Mouse (Mus musculus) hindbrain, embryonic 15.5 days (tissue): ENCODE measurements around the gene Trpv2. TPM values are rescaled to one million over a fixed set of nuclear protein-coding genes. Genes with fewer than 3 reads are reported as not detected.

Experiments
- ATAC-seq: fragments of 200-750 bp; cut with Nextera tagmentation; 2 replicates; pipeline ENCODE4 v1.8.0; 2017; ENCODE audit warnings: low read depth, moderate number of reproducible peaks, moderate TSS enrichment; ENCODE audit not compliant: low FRiP score
- H3K27ac ChIP-seq: fragments of 300-500 bp; sonication (generic); replicated peaks from 2 replicates; pipeline ENCODE4 v1.5.1; 2015; ENCODE audit warnings: mild to moderate bottlenecking, inconsistent platforms
- H3K27me3 ChIP-seq: fragments of 300-500 bp; sonication (generic); 2 replicates; pipeline ENCODE4 v1.6.1; 2015; ENCODE audit warnings: control low read depth, inconsistent platforms
- H3K36me3 ChIP-seq: fragments of 300-500 bp; sonication (generic); 2 replicates; pipeline ENCODE4 v1.6.1; 2015; ENCODE audit warnings: control low read depth, inconsistent platforms
- H3K4me1 ChIP-seq: fragments of 300-500 bp; sonication (generic); replicated peaks from 2 replicates; pipeline ENCODE4 v1.6.1; 2015; ENCODE audit warnings: control low read depth, inconsistent platforms
- H3K4me2 ChIP-seq: fragments of 300-500 bp; sonication (generic); 2 replicates; pipeline ENCODE4 v1.6.1; 2015; ENCODE audit warnings: moderate library complexity, mild to moderate bottlenecking, inconsistent platforms
- H3K4me3 ChIP-seq: fragments of 300-500 bp; sonication (generic); 2 replicates; pipeline ENCODE4 v1.5.1; 2015; ENCODE audit warnings: mild to moderate bottlenecking, inconsistent platforms
- H3K9ac ChIP-seq: fragments of 300-500 bp; sonication (generic); 2 replicates; pipeline ENCODE4 v1.6.1; 2015; ENCODE audit warnings: inconsistent platforms
- H3K9me3 ChIP-seq: fragments of 300-500 bp; sonication (generic); 2 replicates; pipeline ENCODE4 v1.6.1; 2016; ENCODE audit warnings: control low read depth, inconsistent platforms
- WGBS: fragments of 180-500 bp; shearing (Covaris S2); methylation state at CpG from one replicate; pipeline ENCODE4 v1.1.7; 2015; 5-methylcytosine and 5-hydroxymethylcytosine counted together
- polyA plus RNA-seq: library from polyadenylated mRNA; unstranded; fragments of >200 nt; fragmentation: Nextera tagmentation; extraction: Ambion mirVana; gene quantifications from 2 replicates; pipeline ENCODE4 v1.2.1, GENCODE M21; 2015

Trpv2 gene
- polyA plus RNA-seq: 30.9 and 31.2 TPM in 2 replicates

DNA sequence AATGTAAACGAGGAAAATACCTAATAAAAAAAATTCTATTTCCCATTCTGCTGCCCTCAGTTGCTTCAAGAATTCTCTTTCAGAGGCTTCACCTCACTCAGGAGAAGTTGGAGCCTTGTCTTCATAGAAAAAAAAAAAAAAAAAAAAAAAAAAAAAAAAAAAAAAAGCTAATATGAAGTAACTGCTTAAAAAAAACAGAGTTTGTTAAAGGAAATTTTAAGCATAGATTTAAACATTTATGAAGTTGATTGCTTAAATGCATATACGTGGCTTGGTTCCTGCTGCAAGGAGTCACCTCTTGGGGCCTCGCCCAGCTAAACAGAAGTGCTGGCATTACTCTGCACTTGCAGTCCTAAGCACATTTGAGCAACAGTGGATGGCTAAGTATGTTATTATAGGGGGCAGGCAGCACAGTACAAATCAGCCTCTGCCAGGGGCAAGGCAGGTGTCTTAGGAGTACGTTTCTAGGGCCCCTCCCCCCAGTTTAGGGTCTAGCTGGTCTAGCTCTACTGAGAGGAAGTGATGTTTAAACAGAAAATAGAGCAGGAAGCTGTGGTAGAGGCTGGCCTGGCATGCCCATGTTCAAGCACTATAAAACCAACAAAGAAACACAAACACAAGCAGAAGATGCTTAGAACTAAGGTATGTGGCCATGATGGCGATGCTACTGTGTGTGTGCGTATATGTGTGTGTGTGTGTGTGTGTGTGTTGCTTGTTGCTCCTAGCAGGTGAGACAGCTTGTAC, at the start of gene Trpv2:
Gene Trpv2 (plus strand): TSS at position 528 of the 744 bp plus-strand sequence.
- peak within 1 kb of the TSS; percentile 81 for H3K27ac ChIP-seq

DNA sequence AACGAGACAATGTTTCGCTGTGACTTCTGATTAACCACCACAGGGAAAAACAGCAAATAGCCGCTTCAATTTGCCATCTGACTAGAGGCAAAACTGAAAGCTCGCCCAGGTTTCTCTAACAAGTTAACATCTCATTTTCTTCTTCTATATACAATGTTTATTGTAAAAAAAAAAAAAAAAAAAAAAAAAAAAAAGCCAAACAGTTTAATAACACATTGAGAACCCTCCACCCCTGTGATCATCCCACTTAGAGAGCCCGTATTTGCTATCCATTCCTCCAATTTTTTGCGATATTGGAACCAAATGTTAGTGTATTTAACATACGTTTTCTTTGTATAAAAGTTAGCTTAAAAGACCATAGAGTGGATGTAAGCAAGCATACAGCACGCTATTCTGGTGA, 37.2 kb upstream of the Trpv2 start:
- Histone ChIP-seq H3K9ac (0 out of 2 replicates have a peak overlapping the region, but pooled peaks have one; percentile 0), H3K4me2 (peak overlapping the region; percentile 86), H3K9me3 (no peaks in the 10 kb centered on the region), H3K27ac (no peak overlapping the region), H3K27me3 (no peaks in the 10 kb centered on the region), H3K4me3 (peak overlapping the region; percentile 78; the same call in 1 of the 2 replicates), H3K36me3 (peaks cover 11% of the 10 kb centered on the region; the same call in 1 of the 2 replicates), H3K4me1 (peaks cover 20% of the 10 kb centered on the region)
- 82% methylated on average over 8 of the region's 8 CpGs for WGBS
- no peak for ATAC-seq

More for the DNA sequence above, at the start of gene Trpv2:
- no peaks in the 10 kb centered on the region for H3K27me3 ChIP-seq
- peak within 1 kb of the TSS; percentile 63 for H3K4me3 ChIP-seq
- H3K4me2 ChIP-seq: peak within 1 kb of the TSS; percentile 98
- no peak for ATAC-seq
- H3K9ac ChIP-seq: no peak within 1 kb of the TSS; the same call in 1 of the 2 replicates
- 85% methylated on average over 6 of the region's 6 CpGs for WGBS
- H3K36me3 ChIP-seq: no peaks in the 10 kb centered on the region
- H3K9me3 ChIP-seq: no peaks in the 10 kb centered on the region
- peaks cover 15% of the 10 kb centered on the region for H3K4me1 ChIP-seq

DNA sequence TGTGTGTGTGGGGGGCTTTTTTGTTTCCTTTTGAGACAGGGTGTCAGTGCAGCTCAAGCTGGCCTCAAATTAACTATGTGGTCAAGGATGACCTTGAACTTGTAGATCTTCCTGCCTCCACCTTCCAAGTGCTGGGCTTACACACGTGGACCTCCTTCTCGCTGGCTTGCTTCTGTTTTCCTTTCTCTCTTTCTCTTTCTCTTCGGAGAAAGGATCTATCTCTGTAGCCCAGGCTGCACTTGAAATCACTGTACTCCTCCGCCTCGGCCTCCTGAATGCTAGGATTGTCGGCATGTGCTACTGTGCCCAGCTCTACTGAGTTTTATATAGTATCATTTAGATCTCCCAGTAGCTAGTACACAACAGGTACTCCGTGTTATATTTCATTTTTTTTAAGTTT, 36.7 kb upstream of the Trpv2 start:
- Histone ChIP-seq H3K4me3 (peak overlapping the region; percentile 78), H3K27me3 (no peaks in the 10 kb centered on the region), H3K36me3 (peaks cover 6% of the 10 kb centered on the region; the same call in 1 of the 2 replicates), H3K4me1 (peaks cover 20% of the 10 kb centered on the region), H3K27ac (no peak overlapping the region), H3K9me3 (no peaks in the 10 kb centered on the region), H3K9ac (0 out of 2 replicates have a peak overlapping the region, but pooled peaks have one; percentile 0), H3K4me2 (peak overlapping the region; percentile 86)
- WGBS: 18% methylated on average over 7 of the region's 7 CpGs
- ATAC-seq: no peak

DNA sequence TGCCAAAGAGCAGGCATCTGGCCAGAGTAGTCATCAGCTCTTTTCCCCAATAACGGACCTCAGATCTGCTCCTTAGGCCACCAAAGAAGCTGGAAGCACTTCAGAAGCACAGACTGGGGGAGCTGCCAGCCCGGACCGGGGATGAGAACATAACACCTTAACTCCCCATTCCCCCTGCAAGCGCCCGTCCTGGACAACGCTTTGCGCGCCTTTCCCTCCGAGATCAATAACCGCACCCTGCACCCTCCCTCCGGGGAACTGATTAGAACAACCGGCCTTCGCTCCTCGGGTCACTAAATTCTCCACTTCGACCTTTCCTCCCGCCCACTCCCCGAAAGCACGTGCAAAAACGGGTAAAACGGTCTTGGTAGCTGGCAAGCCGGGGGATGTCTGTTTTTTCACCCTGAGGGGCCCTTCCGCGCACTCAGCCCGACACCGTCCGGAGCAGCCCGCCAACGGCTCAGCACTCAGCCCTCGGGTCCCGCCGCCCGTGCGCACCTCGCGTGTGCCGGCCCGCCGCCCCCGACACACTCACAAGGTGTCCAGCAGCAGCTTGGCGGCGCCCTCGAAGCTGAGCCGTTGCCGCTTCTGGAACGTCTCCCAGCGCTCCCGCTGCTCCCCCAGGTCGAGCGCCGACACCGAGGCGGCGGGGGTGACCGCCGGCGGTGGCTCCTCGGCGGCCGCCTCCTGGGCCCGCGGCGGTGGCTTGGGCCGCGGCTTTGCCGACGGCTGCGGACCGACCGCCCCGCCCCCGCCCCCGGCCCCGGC, 35.8 kb upstream of the Trpv2 start:
- H3K4me1 ChIP-seq: peaks cover 20% of the 10 kb centered on the region
- H3K4me2 ChIP-seq: peak overlapping the region; percentile 86
- ATAC-seq: peak; percentile 85
- H3K27me3 ChIP-seq: no peaks in the 10 kb centered on the region
- H3K9me3 ChIP-seq: no peaks in the 10 kb centered on the region
- peak overlapping the region; percentile 78 for H3K27ac ChIP-seq
- peak overlapping the region; percentile 78 for H3K9ac ChIP-seq
- H3K4me3 ChIP-seq: peak overlapping the region; percentile 78
- peaks cover 3% of the 10 kb centered on the region; the same call in 1 of the 2 replicates for H3K36me3 ChIP-seq
- WGBS: under 1% methylated on average over 71 of the region's 73 CpGs

DNA sequence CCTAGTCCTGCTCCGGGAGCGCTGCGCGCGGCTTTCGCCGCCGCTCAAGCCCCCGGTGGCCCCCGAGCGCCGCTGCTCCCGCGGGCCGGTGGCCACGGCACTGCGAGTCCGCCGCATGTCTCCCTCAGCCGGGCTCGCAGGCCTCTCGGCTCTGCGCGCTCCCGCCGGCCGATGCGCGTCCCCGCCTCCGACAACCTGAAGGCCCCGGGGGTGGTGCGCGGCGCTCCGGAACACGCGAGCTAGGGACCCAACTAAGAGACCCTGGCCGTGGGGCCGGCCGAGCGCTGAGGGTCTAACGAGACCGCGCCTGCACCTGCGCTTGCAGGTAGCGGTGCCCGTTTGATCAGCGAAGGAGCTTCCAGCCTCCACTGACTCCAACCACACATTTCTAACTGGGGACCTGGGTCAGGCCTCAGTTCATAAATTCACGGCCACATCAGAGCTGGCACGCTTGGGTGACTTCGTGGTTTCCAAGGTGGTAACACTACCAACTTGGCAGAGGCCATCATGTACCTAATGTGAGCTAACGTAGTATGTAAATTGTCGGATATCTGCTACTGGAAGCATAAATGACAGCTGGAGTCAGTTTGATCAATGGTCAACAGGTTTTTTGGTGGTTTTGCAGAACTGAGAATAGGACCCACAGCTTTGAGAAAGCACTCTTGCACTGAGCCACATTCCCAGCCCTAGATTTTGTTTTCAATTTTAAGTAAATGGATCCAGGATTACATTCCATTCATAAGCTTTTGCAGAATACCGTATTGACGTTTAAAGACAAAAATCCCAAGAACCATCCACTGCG, 35.0 kb upstream of the Trpv2 start, which contains the start of gene Cenpv:
Gene Cenpv (minus strand): TSS at position 173 of the 802 bp plus-strand sequence.
- Histone ChIP-seq H3K27ac (peak within 1 kb of the TSS; percentile 78), H3K9ac (peak within 1 kb of the TSS; percentile 78), H3K27me3 (no peaks in the 10 kb centered on the region), H3K4me3 (peak within 1 kb of the TSS; percentile 78), H3K4me2 (peak within 1 kb of the TSS; percentile 86), H3K36me3 (no peaks in the 10 kb centered on the region), H3K4me1 (peaks cover 20% of the 10 kb centered on the region), H3K9me3 (no peaks in the 10 kb centered on the region)
- ATAC-seq: peak; percentile 84
- 5% methylated on average over 53 of the region's 57 CpGs for WGBS

DNA sequence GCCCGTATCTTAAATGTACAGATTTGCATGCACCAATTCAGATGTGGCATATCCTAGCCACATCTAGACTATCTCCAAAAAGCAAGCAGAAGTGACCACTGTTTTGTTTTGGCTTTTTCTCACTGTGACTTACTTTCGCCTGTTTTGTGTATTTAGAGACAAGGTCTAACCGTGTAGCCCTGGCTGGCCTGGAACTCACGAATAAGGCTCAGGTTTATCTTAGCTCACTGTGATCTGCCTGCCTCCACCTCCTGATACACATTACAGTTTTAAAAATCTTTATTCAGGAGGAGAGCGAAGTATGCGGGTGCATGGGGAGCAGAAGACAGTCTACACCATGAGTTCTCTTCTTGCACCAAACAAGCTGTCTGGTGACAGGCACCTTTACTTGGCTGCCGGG, 34.1 kb upstream of the Trpv2 start:
- no peak overlapping the region for H3K9ac ChIP-seq
- H3K4me2 ChIP-seq: no peak overlapping the region
- no peaks in the 10 kb centered on the region for H3K9me3 ChIP-seq
- no peak for ATAC-seq
- H3K27ac ChIP-seq: no peak overlapping the region
- H3K4me3 ChIP-seq: no peak overlapping the region
- WGBS: 88% methylated on average over 7 of the region's 7 CpGs
- H3K4me1 ChIP-seq: peaks cover 20% of the 10 kb centered on the region
- H3K36me3 ChIP-seq: no peaks in the 10 kb centered on the region
- no peaks in the 10 kb centered on the region for H3K27me3 ChIP-seq

DNA sequence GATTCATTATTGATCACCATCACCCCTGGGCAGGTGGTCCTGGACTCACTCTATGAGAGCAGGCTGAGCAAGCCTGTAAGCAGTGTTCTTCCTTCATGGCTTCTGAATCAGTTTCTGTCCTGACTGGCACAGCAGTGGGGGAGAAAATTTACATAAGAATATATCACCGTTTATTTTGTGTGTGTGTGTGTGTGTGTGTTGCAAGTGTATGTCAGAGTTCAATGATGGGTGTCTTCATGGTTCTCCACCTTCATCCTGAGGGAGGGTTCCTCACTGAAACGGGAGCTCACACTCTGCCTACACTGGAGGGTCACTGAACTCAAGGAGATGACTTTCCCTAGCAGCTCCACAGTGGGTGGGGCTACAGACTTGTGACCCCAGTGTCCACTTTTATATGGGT, 33.3 kb upstream of the Trpv2 start:
- no peak overlapping the region for H3K9ac ChIP-seq
- H3K4me3 ChIP-seq: no peak overlapping the region
- 41% methylated on average over 2 of the region's 2 CpGs for WGBS
- no peak overlapping the region for H3K27ac ChIP-seq
- no peaks in the 10 kb centered on the region for H3K27me3 ChIP-seq
- H3K4me2 ChIP-seq: no peak overlapping the region
- ATAC-seq: no peak
- no peaks in the 10 kb centered on the region for H3K9me3 ChIP-seq
- H3K36me3 ChIP-seq: no peaks in the 10 kb centered on the region
- H3K4me1 ChIP-seq: peaks cover 20% of the 10 kb centered on the region

DNA sequence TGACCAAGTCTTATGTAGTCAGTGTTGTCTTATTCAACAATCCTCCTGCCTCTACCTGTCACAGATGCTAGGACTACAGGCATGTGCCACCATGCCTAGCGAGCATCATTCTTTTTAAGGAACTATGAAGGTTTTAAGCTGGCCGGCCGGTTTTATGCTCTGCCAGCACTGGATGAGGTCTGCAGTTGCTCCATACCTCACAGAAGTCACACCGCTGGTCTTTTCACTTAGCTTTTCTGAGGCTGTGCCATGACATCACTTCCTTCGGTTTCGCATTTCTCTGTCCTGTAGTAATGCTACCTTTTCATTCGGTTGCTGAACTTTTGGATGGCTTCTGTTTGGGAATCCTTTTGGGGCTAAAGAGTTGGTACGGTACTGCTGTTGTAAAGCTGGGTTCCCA, 32.7 kb upstream of the Trpv2 start:
- Histone ChIP-seq H3K9ac (no peak overlapping the region), H3K4me3 (no peak overlapping the region), H3K4me1 (peaks cover 20% of the 10 kb centered on the region), H3K9me3 (no peaks in the 10 kb centered on the region), H3K27ac (no peak overlapping the region), H3K36me3 (no peaks in the 10 kb centered on the region), H3K27me3 (no peaks in the 10 kb centered on the region), H3K4me2 (no peak overlapping the region)
- ATAC-seq: no peak
- 84% methylated on average over 8 of the region's 8 CpGs for WGBS

DNA sequence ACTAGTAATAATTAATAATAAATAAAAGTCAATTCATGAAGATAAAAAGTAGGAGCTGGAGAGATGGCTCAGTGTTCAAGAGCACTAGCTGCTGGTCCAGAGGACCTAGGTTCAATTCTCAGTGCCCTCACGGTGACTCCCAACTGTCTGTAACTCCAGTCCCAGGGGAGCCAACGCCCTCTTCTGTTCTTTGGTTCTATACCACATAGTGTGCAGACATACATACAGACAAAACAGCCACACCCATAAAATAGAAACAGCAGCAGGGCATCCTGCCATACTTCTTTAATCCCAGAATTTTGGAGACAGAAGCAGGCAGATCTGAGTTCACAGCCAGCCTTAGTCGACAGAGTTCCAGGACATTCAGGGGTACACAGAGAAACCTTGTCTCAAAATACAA, 30.3 kb upstream of the Trpv2 start:
- H3K9ac ChIP-seq: no peak overlapping the region
- H3K4me3 ChIP-seq: no peak overlapping the region
- no peak overlapping the region for H3K4me2 ChIP-seq
- no peak overlapping the region for H3K27ac ChIP-seq
- H3K27me3 ChIP-seq: no peaks in the 10 kb centered on the region
- no peaks in the 10 kb centered on the region for H3K36me3 ChIP-seq
- 86% methylated on average over 3 of the region's 3 CpGs for WGBS
- no peak for ATAC-seq
- H3K4me1 ChIP-seq: peaks cover 9% of the 10 kb centered on the region
- H3K9me3 ChIP-seq: no peaks in the 10 kb centered on the region

DNA sequence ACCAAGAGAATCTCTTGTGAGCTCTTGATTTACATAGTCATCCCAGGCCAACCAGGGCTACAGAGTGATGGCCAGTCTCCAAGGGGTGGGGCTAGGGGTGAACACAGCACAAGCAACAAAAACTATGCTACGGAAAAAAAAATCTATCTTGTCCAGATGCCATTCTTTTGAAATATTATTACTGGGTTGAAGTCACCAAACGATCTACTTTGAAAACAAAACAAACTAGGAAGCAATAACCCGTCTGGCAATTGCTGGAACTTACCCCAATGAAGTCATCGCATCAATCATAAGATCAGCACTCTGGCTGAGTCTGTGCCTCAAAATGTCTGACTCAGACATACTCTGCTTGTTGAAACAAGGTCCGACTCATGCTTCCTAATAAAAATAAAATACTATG, 24.5 kb upstream of the Trpv2 start:
- Histone ChIP-seq H3K9ac (peak overlapping the region; percentile 96), H3K4me2 (peak overlapping the region; percentile 79), H3K36me3 (0 out of 2 replicates have a peak, but pooled peaks cover 7% of the 10 kb centered on the region), H3K4me1 (peaks cover 33% of the 10 kb centered on the region), H3K27me3 (no peaks in the 10 kb centered on the region), H3K27ac (peak overlapping the region; percentile 99), H3K4me3 (peak overlapping the region; percentile 76), H3K9me3 (no peaks in the 10 kb centered on the region)
- WGBS: 8% methylated on average over 5 of the region's 5 CpGs
- no peak for ATAC-seq

DNA sequence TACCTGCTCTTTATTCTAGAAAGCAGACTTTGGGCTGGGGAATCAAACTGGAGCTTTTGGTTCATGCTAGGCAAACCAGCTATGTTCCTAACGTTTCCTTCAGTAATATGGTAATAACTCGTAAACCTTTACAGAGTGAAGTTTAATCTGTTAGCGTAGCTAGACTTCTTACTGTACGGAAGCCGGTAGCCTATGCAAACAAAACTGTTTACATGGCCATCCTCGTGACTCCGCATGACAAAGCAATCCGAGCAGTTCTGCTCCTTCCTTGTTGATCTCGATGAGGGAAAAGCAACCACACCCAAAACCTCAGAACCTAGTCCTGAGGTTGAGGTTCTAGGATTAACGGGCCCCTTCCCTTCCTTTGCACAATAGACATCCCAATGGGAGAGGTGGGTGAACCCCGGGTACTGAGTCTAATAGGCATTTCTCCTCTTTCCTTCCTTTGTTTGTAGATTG, 24.0 kb upstream of the Trpv2 start:
- peak; percentile 17 for ATAC-seq

More for the DNA sequence above, 24.0 kb upstream of the Trpv2 start:
- Histone ChIP-seq H3K27me3 (no peaks in the 10 kb centered on the region), H3K27ac (peak overlapping the region; percentile 99), H3K9ac (peak overlapping the region; percentile 96), H3K9me3 (no peaks in the 10 kb centered on the region), H3K4me1 (peaks cover 38% of the 10 kb centered on the region), H3K4me2 (peak overlapping the region; percentile 79), H3K36me3 (peaks cover 10% of the 10 kb centered on the region; the same call in 1 of the 2 replicates), H3K4me3 (peak overlapping the region; percentile 76)
- WGBS: 2% methylated on average over 11 of the region's 11 CpGs
